Mouse (Mus musculus) lung, postnatal 0 days (tissue): ENCODE results near the gene Mypn.
A peak's percentile ranks its signal among the peaks of the same experiment; 100 is the strongest.

Source experiments
- CTCF ChIP-seq: IDR thresholded peaks from 2 replicates; pipeline ENCODE4 v1.5.1; 2016; ENCODE audit warnings: antibody characterized with exemption, mild to moderate bottlenecking
- EP300 ChIP-seq: IDR thresholded peaks from 2 replicates; pipeline ENCODE4 v1.6.1; 2016; ENCODE audit warnings: antibody characterized with exemption, mild to moderate bottlenecking, control low read depth

DNA sequence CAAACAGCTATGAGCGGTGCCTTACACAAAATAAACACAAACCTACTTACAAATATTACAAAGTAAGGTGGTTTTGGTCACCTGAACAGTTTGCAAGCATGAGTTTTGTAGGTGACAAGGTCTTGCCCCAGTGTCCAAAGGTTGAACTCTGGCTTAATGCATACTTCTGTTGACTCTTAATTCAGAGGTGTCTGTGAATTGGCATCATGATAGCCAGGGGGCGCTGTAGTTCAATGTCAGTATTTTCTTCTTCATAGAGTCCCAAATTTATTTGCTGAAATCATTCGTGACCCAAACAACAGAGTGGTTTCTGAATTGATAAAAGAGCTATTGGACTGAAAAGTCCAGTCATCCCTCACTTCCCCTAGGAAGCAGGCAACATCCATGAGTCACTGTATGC lies 50.2 kb downstream of the Mypn start:
- TF ChIP-seq CTCF (peak; percentile 79), EP300 (no peak)
